Mouse (Mus musculus) gastrocnemius, adult 18-20 months (tissue): ENCODE measurements around the gene Guk1. TPM values are rescaled to one million over a fixed set of nuclear protein-coding genes. Genes with fewer than 3 reads are reported as not detected.

ENCODE experiments used
- DNase-seq: peaks from one replicate; pipeline ENCODE4 v3.0.0; 2021; ENCODE audit warnings: low spot score
- total RNA-seq, 2 experiments: library from RNA; stranded (reverse); gene quantifications; 2 replicates each; pipeline ENCODE4 v1.2.3; 2021

The Guk1 gene
- total RNA-seq, 2 experiments from 2014 or later, result 32.9 to 38.0 TPM

DNA sequence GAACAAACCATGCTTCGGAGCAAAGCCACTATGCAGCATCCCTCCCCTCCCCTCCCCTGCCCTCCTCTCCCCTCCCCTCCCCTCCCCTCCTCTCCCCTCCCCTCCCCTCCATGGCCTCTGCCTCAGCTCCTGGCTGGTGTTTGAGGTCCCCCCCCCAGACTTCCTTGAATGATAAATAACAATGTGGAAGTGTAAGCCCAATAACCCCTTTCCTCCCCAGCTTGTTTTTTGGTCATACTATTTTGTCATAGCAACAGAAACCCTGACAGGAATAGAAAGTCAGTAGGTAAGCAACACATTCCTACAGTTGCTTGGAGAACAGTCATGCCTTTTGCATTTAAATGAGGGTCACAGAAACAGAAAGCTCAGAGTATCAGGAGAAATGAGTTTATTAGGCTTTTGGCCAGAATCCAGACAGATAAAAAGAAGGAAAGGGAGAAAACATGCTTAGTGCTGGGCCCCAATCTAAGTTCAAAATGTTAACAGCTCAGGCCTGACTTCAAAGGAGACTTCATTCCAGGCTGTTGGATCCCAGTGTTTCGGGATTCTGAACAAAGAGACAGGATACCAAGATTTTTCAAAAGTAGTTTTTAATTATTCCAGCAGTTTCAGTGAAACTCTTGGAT, 26.3 kb downstream of the Guk1 start:
- DNase-seq, result no peak

DNA sequence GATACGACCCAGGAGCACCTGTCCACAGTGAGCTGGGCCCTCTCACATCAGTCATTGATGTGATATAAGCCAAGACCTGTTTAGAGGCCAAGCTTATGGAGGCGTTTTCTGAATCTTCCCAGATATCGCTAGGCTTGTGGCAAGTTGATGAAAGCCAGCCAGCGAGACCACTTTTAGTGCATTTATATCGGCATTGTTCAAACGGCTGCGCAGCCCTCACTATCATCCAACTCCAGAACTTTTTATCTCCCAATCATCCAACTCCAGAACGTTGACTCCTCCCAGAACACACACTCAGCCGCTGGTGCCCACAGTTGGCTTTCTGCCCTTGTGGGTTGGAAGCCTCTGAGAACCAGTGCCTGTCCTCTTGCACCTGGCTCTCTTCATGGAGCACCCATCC, 27.6 kb downstream of the Guk1 start:
- DNase-seq, result no peak

- peak; percentile 98 for DNase-seq
These were observed 28.5 kb downstream of the Guk1 start, which contains the start of gene Iba57 for GRCm38 (mm10) chr11:59163255-59164236. Gene Iba57, minus strand, starts transcription at chr11:59163739.

GRCm38 (mm10) chr11:59162443-59163254, 29.4 kb downstream of the Guk1 start:
- DNase-seq, result no peak

- peak; percentile 67 for DNase-seq
These were observed 30.6 kb downstream of the Guk1 start for GRCm38 (mm10) chr11:59161398-59161797.

DNA sequence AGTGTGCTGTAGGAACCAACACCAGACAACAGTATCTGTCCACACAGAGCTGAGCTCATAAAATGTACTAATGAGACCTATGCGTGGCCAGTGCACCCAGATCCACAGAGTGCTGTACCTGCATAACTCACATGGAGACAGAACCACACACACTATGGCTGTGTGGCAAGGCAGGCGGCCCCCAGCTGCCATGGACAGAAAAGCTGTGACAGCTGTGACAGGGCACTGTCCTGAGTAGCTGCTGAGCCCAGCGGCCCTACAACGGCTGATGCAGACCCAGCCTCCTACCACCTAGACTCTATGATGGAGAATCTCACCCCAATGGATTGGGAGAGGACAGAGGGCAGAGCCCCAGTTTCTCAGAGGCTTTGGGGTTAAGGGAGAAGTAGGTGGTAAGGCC, 32.5 kb downstream of the Guk1 start:
- DNase-seq, result no peak

- DNase-seq, result no peak
These were observed 32.9 kb downstream of the Guk1 start for GRCm38 (mm10) chr11:59159099-59159498.

DNA sequence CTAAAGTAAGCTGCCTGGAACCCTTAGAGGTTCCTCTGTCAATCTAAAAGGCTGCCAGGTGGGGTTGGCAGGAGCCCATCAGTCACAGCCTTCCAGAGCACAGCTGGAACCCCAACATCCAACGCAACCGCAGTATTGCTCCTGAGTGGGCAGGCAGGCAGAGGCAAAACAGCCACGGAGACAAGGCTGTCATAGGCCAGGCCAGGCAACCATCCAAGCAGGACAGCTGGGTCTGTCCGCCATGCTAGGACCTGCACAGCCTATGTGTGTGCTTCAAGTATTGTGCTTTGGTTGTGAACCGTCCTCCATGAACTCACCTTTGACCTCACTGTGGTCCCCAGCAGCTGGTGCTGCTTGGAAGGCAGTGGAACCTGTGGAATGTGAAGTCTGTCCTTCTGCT, 36.1 kb downstream of the Guk1 start:
- DNase-seq, result no peak

GRCm38 (mm10) chr11:59154220-59154619, 37.8 kb downstream of the Guk1 start:
- DNase-seq, result no peak

GRCm38 (mm10) chr11:59151729-59152128, 40.3 kb downstream of the Guk1 start:
- no peak for DNase-seq

DNA sequence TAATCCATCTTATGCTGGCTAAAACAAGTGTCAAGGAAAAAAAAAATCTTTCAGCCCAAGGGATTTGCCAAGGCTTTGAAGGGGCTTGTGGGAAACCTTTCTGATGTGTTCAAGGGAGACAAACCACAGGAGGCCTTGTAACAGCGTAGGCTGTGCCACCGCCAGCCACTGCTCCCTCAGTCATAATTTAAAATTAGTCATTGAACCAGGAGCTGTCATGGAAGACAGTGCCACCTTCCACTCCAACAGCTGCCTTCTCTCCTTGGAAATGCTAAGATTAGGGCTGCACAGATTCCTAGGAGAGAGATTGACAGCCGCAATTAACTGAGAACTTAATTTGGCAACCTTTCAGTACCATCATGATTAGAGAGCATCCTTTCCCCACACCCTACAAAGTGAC, 42.7 kb downstream of the Guk1 start:
- DNase-seq, result no peak

- no peak for DNase-seq
These were observed 49.0 kb downstream of the Guk1 start for GRCm38 (mm10) chr11:59142962-59143361.

GRCm38 (mm10) chr11:59141772-59142370, 50.1 kb downstream of the Guk1 start:
- no peak for DNase-seq

GRCm38 (mm10) chr11:59138537-59139486, 53.2 kb downstream of the Guk1 start:
- DNase-seq, result peak; percentile 85

DNA sequence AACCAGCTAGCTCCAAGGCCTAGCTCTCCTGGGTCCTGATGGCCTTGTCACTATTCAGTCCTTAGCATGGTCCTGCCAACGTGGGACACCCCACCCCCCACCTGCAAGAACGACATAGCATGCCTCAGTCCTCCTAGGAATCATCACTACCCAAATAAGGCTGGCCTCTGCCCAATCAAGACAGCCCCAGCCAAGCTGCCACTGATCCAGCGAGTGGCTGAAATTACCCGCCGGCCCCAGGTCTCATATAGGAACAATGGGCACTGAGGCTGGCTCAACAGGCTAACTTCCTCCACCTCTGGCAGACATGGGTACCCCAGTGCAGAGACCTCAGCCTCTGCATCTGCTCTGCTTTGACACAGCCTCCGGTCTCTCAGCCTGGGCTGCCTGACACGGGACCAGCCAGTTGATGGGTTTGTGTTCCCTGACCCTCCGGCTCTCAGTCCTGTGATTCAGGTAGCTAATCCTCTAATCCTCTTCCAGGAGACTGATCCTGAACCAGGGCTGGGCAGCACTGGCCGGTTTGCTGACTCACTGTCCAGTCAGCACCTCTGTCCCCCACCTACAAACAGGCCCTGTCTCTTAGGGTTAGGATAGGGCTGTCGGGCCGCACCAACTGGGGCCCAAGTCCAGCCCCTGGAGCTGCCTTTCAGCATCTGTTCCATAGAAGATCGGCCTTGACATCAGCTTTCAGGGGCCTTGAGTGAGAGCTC, 54.9 kb downstream of the Guk1 start:
- peak; percentile 66 for DNase-seq

DNA sequence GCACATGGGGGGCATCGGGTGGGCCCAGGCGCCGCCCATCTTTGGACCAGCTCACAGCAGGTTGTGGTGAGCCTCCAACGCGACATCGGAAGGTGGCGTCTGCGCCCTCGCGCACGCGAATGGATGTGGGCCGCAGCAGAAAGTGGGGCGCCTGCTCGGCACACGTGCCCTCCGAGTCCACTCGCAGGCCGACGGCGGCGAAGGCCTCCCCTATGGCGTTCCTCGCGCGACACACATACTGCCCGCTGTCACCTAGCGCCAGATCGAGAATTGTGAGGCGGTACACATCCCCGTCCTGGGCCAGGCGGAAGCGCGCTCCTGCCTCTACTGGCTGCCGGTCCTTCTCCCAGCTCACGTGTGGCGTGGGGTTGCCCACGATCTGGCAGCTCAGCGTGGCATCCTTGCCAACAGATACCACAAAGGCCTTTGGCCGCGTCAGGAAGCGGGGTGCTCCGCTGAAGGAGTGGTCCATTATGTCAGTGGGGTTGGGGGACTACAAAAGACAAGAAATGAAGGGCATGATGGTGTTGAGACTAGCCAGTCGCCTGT, 56.0 kb downstream of the Guk1 start, which contains the start of gene Obscn:
TSS of gene Obscn (minus strand) at position 499 of the 549 bp plus-strand sequence.
- DNase-seq, result peak; percentile 43

DNA sequence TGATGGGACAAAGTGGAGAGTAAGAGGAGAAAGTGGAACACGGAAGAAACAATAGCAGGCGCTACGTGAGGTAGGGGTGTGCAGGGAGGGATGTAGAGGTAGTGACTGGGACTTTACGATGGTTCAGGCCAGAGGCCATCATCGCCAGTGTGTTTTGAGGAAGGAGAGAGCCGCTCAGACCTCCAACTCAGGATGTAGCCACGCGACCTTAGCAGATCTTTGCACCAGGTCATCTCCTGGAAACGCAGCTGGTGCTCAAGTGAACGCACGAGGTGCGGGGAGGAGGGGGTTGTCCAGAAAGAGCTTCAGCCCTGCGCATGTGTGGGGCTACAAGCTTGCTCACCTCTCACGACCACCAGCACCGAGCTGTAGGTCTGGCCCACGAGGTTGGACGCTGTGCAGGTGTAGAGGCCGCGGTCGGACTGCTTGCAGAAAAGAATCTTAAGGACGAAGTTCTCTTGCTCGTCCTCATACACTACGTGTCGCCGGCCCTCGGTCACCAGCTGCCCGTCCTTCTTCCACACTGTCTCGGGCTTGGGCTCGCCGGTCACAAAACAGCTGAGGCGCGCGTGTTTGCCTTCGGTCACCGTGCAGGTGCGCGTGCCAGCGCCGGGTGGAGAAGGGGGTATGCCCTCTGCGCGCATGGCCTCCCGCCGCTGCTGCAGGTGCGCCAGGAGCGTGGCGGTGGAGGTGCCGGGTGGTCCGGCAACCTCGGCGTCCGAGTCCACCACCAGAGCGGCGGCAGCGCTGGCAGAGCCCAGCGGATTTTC, 56.8 kb downstream of the Guk1 start:
- DNase-seq, result no peak

GRCm38 (mm10) chr11:59134373-59134997, 57.5 kb downstream of the Guk1 start:
- no peak for DNase-seq
